Mouse (Mus musculus) embryonic facial prominence, embryonic 15.5 days (tissue): ENCODE measurements around the gene Gm10392. TPM values are rescaled to one million over a fixed set of nuclear protein-coding genes. Genes with fewer than 3 reads are reported as not detected.
A peak's percentile ranks its signal among the peaks of the same experiment; 100 is the strongest.

Experiments
- ATAC-seq: fragments of 200-750 bp; cut with Nextera tagmentation; 2 replicates; pipeline ENCODE4 v1.8.0; 2017; ENCODE audit warnings: low read depth, moderate TSS enrichment; ENCODE audit not compliant: insufficient number of reproducible peaks, low FRiP score, low TSS enrichment
- H3K27ac ChIP-seq: fragments of 300-500 bp; sonication (generic); replicated peaks from 2 replicates; pipeline ENCODE4 v1.5.1; 2015; ENCODE audit warnings: mild to moderate bottlenecking, inconsistent platforms
- H3K27me3 ChIP-seq: fragments of 300-500 bp; sonication (generic); 2 replicates; pipeline ENCODE4 v1.6.1; 2015; ENCODE audit warnings: inconsistent platforms
- H3K36me3 ChIP-seq: fragments of 300-500 bp; sonication (generic); 2 replicates; pipeline ENCODE4 v1.6.1; 2015; ENCODE audit warnings: mild to moderate bottlenecking, inconsistent platforms
- H3K4me1 ChIP-seq: fragments of 300-500 bp; sonication (generic); 2 replicates; pipeline ENCODE4 v1.6.1; 2015; ENCODE audit warnings: inconsistent platforms
- H3K4me2 ChIP-seq: fragments of 300-500 bp; sonication (generic); replicated peaks from 2 replicates; pipeline ENCODE4 v1.6.1; 2015; ENCODE audit warnings: mild to moderate bottlenecking, inconsistent platforms
- H3K4me3 ChIP-seq: fragments of 300-500 bp; sonication (generic); replicated peaks from 2 replicates; pipeline ENCODE4 v1.5.1; 2015; ENCODE audit warnings: mild to moderate bottlenecking, inconsistent platforms
- H3K9ac ChIP-seq: fragments of 300-500 bp; sonication (generic); 2 replicates; pipeline ENCODE4 v1.6.1; 2015; ENCODE audit warnings: inconsistent platforms
- H3K9me3 ChIP-seq: fragments of 300-500 bp; sonication (generic); replicated peaks from 2 replicates; pipeline ENCODE4 v1.6.1; 2016; ENCODE audit warnings: inconsistent platforms
- WGBS: fragments of 180-500 bp; shearing (Covaris S2); methylation state at CpG from one replicate; pipeline ENCODE4 v1.1.7; 2015; 5-methylcytosine and 5-hydroxymethylcytosine counted together
- polyA plus RNA-seq: library from polyadenylated mRNA; unstranded; fragments of >200 nt; fragmentation: Nextera tagmentation; extraction: Ambion mirVana; gene quantifications from 2 replicates; pipeline ENCODE4 v1.2.1, GENCODE M21; 2015

Gene Gm10392
- polyA plus RNA-seq, 1 experiment from 2014 or later, result 0.39 TPM

DNA sequence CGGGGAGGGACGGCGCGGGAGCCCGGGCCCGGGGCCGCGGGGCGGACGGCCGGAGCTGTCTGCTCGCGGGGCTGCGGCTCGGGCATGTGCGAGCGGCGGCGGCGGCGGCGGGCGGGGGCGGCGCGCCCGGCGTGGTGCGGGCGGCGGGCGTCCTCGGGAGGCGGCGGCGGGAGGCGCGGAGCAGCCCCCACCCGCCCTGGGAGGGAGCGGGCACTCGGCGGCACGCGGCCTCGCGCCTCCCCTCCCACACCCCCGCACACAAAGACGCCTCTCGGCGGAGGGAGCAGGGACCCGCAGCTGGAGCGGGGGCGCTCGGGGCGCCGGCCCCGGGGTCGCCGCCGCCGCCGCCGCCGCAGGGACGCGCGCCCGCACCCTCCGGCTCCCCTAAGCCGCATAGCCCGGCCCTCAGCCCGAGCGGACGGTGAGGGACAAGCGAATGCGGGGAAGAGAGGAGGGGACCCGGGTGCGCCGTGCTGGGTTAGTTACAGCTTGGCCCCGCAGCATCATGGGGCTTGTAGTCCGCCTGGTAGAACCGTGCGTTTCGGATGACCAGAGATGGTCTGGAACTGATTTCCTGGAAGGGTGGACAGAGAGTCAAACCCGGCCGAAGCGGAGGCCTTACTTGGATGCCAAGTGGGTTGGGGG, 29.3 kb downstream of the Gm10392 start, which contains the start of gene Ankrd13b:
Ankrd13b (minus strand) TSS at position 88 of the 645 bp plus-strand sequence.
- 0 out of 2 replicates have a peak, but pooled peaks have one; percentile 26 for ATAC-seq
- peak within 1 kb of the TSS; percentile 94 for H3K27ac ChIP-seq
- peaks cover 82% of the 10 kb centered on the region for H3K4me1 ChIP-seq
- no peaks in the 10 kb centered on the region for H3K36me3 ChIP-seq
- peak within 1 kb of the TSS; percentile 86 for H3K4me3 ChIP-seq
- under 1% methylated on average over 49 of the region's 87 CpGs for WGBS
- H3K27me3 ChIP-seq, result no peaks in the 10 kb centered on the region
- H3K9me3 ChIP-seq, result no peaks in the 10 kb centered on the region
- H3K9ac ChIP-seq, result peak within 1 kb of the TSS; percentile 80
- peak within 1 kb of the TSS; percentile 94 for H3K4me2 ChIP-seq

GRCm38 (mm10) chr11:77488771-77489581, 30.0 kb downstream of the Gm10392 start:
- WGBS, result 2% methylated on average over 53 of the region's 55 CpGs
- H3K4me3 ChIP-seq, result peak overlapping the region; percentile 86
- peak overlapping the region; percentile 80 for H3K9ac ChIP-seq
- H3K4me2 ChIP-seq, result peak overlapping the region; percentile 94
- H3K36me3 ChIP-seq, result no peaks in the 10 kb centered on the region
- H3K9me3 ChIP-seq, result no peaks in the 10 kb centered on the region
- ATAC-seq, result no peak
- H3K4me1 ChIP-seq, result peaks cover 74% of the 10 kb centered on the region
- no peaks in the 10 kb centered on the region for H3K27me3 ChIP-seq
- no peak overlapping the region for H3K27ac ChIP-seq

DNA sequence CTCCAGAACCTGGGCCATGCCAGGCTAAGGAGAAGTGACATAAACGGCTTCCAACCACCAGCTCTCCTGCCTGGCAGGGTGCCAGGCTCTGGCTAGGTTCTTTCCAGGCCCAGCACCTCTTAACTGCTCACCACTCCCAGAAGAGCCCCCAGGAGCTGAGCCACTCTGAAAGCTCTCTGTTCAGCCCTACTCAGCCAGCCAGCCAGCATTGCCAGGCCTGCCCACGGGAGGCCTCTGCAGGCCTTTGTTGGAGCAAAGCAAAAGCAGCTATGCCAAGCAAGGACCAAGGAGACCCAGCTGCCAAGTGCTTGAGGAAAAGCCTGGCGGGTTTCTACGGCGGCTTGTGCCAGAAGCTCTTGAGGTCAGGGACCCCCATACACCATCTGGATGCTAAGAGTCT, 32.2 kb downstream of the Gm10392 start:
- Histone ChIP-seq H3K4me1 (peaks cover 59% of the 10 kb centered on the region), H3K4me2 (no peak overlapping the region), H3K4me3 (no peak overlapping the region), H3K9ac (no peak overlapping the region), H3K27me3 (no peaks in the 10 kb centered on the region), H3K9me3 (no peaks in the 10 kb centered on the region), H3K27ac (peak overlapping the region; percentile 1; the same call in 1 of the 2 replicates), H3K36me3 (no peaks in the 10 kb centered on the region)
- ATAC-seq, result no peak
- 65% methylated on average over 5 of the region's 5 CpGs for WGBS

GRCm38 (mm10) chr11:77485229-77485628, 33.8 kb downstream of the Gm10392 start:
- no peaks in the 10 kb centered on the region for H3K27me3 ChIP-seq
- no peak overlapping the region for H3K4me2 ChIP-seq
- no peak overlapping the region for H3K9ac ChIP-seq
- H3K36me3 ChIP-seq, result no peaks in the 10 kb centered on the region
- H3K9me3 ChIP-seq, result no peaks in the 10 kb centered on the region
- peak; percentile 15; the same call in 1 of the 2 replicates for ATAC-seq
- WGBS, result 49% methylated on average over 6 of the region's 6 CpGs
- no peak overlapping the region for H3K27ac ChIP-seq
- no peak overlapping the region for H3K4me3 ChIP-seq
- H3K4me1 ChIP-seq, result peaks cover 45% of the 10 kb centered on the region

- no peak overlapping the region for H3K4me3 ChIP-seq
- no peaks in the 10 kb centered on the region for H3K27me3 ChIP-seq
- no peak overlapping the region for H3K4me2 ChIP-seq
- H3K36me3 ChIP-seq, result no peaks in the 10 kb centered on the region
- no peaks in the 10 kb centered on the region for H3K9me3 ChIP-seq
- H3K27ac ChIP-seq, result no peak overlapping the region
- 63% methylated on average over 11 of the region's 11 CpGs for WGBS
- ATAC-seq, result no peak
- H3K9ac ChIP-seq, result no peak overlapping the region
- H3K4me1 ChIP-seq, result peaks cover 35% of the 10 kb centered on the region
These were observed 35.3 kb downstream of the Gm10392 start for GRCm38 (mm10) chr11:77483510-77484255.

DNA sequence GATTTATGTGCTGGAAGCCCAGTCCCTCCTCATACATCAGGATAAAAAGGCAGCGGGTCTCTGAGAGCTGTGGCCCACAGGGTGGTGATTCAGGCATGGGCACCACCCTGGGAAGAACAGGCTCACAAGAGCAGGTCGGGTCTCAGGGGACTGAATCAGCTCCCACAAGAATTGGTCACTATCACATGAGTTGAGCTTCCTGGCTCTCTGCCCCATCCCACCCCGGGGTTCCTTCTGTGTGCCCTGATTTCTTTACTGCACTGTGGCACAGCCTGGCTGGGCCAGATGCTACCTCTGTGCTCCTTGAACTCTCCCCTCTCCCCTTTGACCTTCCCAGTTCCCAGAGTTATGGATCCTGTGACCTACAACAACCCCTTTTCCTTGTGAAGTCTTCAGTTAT, 36.0 kb downstream of the Gm10392 start:
- Histone ChIP-seq H3K9ac (no peak overlapping the region), H3K4me3 (no peak overlapping the region), H3K27me3 (no peaks in the 10 kb centered on the region), H3K4me2 (no peak overlapping the region), H3K27ac (no peak overlapping the region), H3K9me3 (no peaks in the 10 kb centered on the region), H3K4me1 (peaks cover 29% of the 10 kb centered on the region), H3K36me3 (no peaks in the 10 kb centered on the region)
- no peak for ATAC-seq
- 74% methylated on average over 3 of the region's 3 CpGs for WGBS

GRCm38 (mm10) chr11:77476895-77477294, 42.1 kb downstream of the Gm10392 start:
- ATAC-seq, result no peak
- H3K27ac ChIP-seq, result no peak overlapping the region
- H3K9ac ChIP-seq, result no peak overlapping the region
- no peaks in the 10 kb centered on the region for H3K4me1 ChIP-seq
- H3K9me3 ChIP-seq, result no peaks in the 10 kb centered on the region
- H3K4me2 ChIP-seq, result no peak overlapping the region
- no peak overlapping the region for H3K4me3 ChIP-seq
- peaks cover 17% of the 10 kb centered on the region for H3K36me3 ChIP-seq
- WGBS, result 93% methylated on average over 6 of the region's 6 CpGs
- no peaks in the 10 kb centered on the region for H3K27me3 ChIP-seq

- no peak overlapping the region for H3K4me2 ChIP-seq
- peaks cover 24% of the 10 kb centered on the region for H3K36me3 ChIP-seq
- H3K4me1 ChIP-seq, result no peaks in the 10 kb centered on the region
- no peak overlapping the region for H3K9ac ChIP-seq
- H3K9me3 ChIP-seq, result no peaks in the 10 kb centered on the region
- 86% methylated on average over 14 of the region's 14 CpGs for WGBS
- no peak overlapping the region for H3K4me3 ChIP-seq
- no peaks in the 10 kb centered on the region for H3K27me3 ChIP-seq
- no peak for ATAC-seq
- H3K27ac ChIP-seq, result no peak overlapping the region
These were observed 42.8 kb downstream of the Gm10392 start for GRCm38 (mm10) chr11:77476216-77476615.

DNA sequence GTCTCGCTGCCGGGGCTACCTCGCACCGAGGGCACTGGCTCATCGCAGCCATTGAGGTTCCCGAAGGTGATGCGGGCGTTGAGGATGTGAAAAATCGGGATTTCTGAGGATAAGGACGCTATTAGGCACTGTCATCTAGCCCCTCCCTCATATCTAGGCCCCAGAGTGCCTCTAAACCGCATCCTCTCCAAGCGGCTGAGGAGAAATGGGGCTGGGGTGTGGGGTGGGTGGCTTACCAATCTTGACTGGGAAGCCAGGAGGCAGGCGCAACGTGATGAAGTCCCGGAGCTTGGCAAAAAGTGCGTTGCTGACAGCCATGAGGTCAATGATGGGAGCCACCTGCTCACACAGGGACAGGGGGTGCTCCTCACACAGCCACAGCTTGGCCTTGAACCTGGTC, 46.2 kb downstream of the Gm10392 start:
- Histone ChIP-seq H3K9ac (no peak overlapping the region), H3K27me3 (peaks cover 12% of the 10 kb centered on the region), H3K4me1 (0 out of 2 replicates have a peak, but pooled peaks cover 3% of the 10 kb centered on the region), H3K27ac (no peak overlapping the region), H3K4me2 (no peak overlapping the region), H3K9me3 (no peaks in the 10 kb centered on the region), H3K36me3 (peaks cover 27% of the 10 kb centered on the region), H3K4me3 (no peak overlapping the region)
- 90% methylated on average over 16 of the region's 16 CpGs for WGBS
- ATAC-seq, result no peak

DNA sequence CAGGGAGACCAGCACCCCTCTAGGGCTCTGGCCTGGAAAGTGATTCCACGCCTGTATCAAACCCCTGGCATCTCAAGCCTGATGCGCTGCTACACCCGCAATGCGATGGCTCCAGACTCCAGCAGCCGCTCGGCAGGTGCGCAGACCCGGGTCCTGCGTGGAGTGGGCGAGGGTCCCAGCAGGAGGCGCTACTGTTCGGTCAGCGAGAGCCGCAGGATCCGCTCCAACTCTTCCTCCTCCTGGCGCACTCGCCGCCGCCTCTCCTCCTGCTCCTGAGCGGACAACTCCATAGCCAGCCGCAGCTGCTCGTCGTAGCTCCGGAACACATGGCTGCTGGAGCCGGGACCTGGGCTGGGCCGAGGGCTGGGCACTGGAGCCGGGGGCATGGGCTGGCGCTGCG, 47.6 kb downstream of the Gm10392 start:
- Histone ChIP-seq H3K4me1 (peaks cover 14% of the 10 kb centered on the region), H3K9ac (no peak overlapping the region), H3K27ac (no peak overlapping the region), H3K36me3 (peaks cover 27% of the 10 kb centered on the region), H3K4me2 (no peak overlapping the region), H3K27me3 (peaks cover 26% of the 10 kb centered on the region), H3K4me3 (no peak overlapping the region), H3K9me3 (no peaks in the 10 kb centered on the region)
- no peak for ATAC-seq
- 72% methylated on average over 29 of the region's 29 CpGs for WGBS

- H3K4me3 ChIP-seq, result no peak overlapping the region
- H3K36me3 ChIP-seq, result peaks cover 22% of the 10 kb centered on the region
- no peak for ATAC-seq
- no peak overlapping the region for H3K4me2 ChIP-seq
- H3K27me3 ChIP-seq, result peaks cover 44% of the 10 kb centered on the region
- no peak overlapping the region for H3K9ac ChIP-seq
- no peak overlapping the region for H3K27ac ChIP-seq
- WGBS, result 81% methylated on average over 9 of the region's 9 CpGs
- H3K9me3 ChIP-seq, result no peaks in the 10 kb centered on the region
- peaks cover 17% of the 10 kb centered on the region for H3K4me1 ChIP-seq
These were observed 50.6 kb downstream of the Gm10392 start for GRCm38 (mm10) chr11:77468397-77468796.
